Mouse (Mus musculus) heart, embryonic 11.5 days (tissue): Measurements from ENCODE around the gene Dbndd2. TPM values are rescaled to one million over a fixed set of nuclear protein-coding genes. Genes with fewer than 3 reads are reported as not detected.

Experiments used
- ATAC-seq: fragments of 200-750 bp; cut with Nextera tagmentation; replicated peaks from 2 replicates; pipeline ENCODE4 v1.8.0; 2017; ENCODE audit warnings: moderate library complexity; ENCODE audit not compliant: insufficient number of reproducible peaks, low FRiP score, low TSS enrichment
- H3K27ac ChIP-seq: fragments of 300-500 bp; sonication (generic); 2 replicates; pipeline ENCODE4 v1.5.1; 2014; ENCODE audit warnings: mild to moderate bottlenecking, low read depth, low read length
- H3K27me3 ChIP-seq: fragments of 300-500 bp; sonication (generic); 2 replicates; pipeline ENCODE4 v1.6.1; 2014; ENCODE audit warnings: mild to moderate bottlenecking, low read length, mixed read lengths; ENCODE audit not compliant: control insufficient read depth, insufficient read depth
- H3K36me3 ChIP-seq: fragments of 300-500 bp; sonication (generic); 2 replicates; pipeline ENCODE4 v1.6.1; 2014; ENCODE audit warnings: mild to moderate bottlenecking, low read length, moderate library complexity, mixed read lengths; ENCODE audit not compliant: control insufficient read depth, insufficient read depth
- H3K4me1 ChIP-seq: fragments of 300-500 bp; sonication (generic); 2 replicates; pipeline ENCODE4 v1.6.1; 2014; ENCODE audit warnings: low read length; ENCODE audit not compliant: control insufficient read depth, insufficient read depth
- H3K4me2 ChIP-seq: fragments of 300-500 bp; sonication (generic); 2 replicates; pipeline ENCODE4 v1.6.1; 2014; ENCODE audit warnings: mild to moderate bottlenecking, moderate library complexity
- H3K4me3 ChIP-seq: fragments of 300-500 bp; sonication (generic); 2 replicates; pipeline ENCODE4 v1.5.1; 2014; ENCODE audit warnings: low read depth, low read length
- H3K9ac ChIP-seq: fragments of 300-500 bp; sonication (generic); 2 replicates; pipeline ENCODE4 v1.6.1; 2014; ENCODE audit warnings: mild to moderate bottlenecking, low read depth, low read length, moderate library complexity
- H3K9me3 ChIP-seq: fragments of 300-500 bp; sonication (generic); replicated peaks from 2 replicates; pipeline ENCODE4 v1.6.1; 2016; ENCODE audit warnings: low read length; ENCODE audit not compliant: control insufficient read depth
- WGBS: fragments of 180-500 bp; shearing (Covaris S2); extraction: QIAGEN DNeasy Blood & Tissue Kit; methylation state at CpG from one replicate; pipeline ENCODE4 v1.1.7; 2014; ENCODE audit not compliant: insufficient replicate concordance; 5-methylcytosine and 5-hydroxymethylcytosine counted together
- polyA plus RNA-seq: library from polyadenylated mRNA; unstranded; fragments of >200 nt; fragmentation: Nextera tagmentation; extraction: Ambion mirVana; gene quantifications from 2 replicates; pipeline ENCODE4 v1.2.1, GENCODE M21; 2014

Dbndd2 gene
- polyA plus RNA-seq, 1 experiment from 2014 or later, result 16.5 TPM

DNA sequence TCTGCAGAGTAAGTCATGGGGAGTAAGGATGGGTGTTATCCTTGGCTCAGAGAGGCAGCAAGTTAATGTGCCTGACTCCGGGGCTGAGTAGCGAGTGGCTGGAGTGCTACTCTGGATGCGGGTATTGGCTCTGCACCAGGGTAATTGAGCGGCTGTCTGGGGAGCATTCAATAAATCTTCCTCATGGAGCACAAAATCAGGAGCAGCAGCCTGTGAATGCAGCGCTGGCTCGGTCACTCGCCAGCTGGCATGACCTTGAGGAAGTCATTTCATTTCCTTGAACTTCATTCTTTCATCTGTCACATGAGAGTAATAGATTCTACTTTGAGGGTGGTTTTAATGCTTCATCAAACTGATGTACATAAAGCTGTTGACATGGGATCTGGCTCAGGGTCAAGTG is 14.6 kb downstream of the Dbndd2 start:
- H3K4me1 ChIP-seq, result peaks cover 6% of the 10 kb centered on the region
- no peak overlapping the region for H3K4me3 ChIP-seq
- no peaks in the 10 kb centered on the region for H3K27me3 ChIP-seq
- peaks cover 4% of the 10 kb centered on the region for H3K9me3 ChIP-seq
- no peak overlapping the region for H3K4me2 ChIP-seq
- no peak overlapping the region for H3K9ac ChIP-seq
- peaks cover 39% of the 10 kb centered on the region for H3K36me3 ChIP-seq
- H3K27ac ChIP-seq, result no peak overlapping the region
- WGBS, result 93% methylated on average over 7 of the region's 7 CpGs
- no peak for ATAC-seq

DNA sequence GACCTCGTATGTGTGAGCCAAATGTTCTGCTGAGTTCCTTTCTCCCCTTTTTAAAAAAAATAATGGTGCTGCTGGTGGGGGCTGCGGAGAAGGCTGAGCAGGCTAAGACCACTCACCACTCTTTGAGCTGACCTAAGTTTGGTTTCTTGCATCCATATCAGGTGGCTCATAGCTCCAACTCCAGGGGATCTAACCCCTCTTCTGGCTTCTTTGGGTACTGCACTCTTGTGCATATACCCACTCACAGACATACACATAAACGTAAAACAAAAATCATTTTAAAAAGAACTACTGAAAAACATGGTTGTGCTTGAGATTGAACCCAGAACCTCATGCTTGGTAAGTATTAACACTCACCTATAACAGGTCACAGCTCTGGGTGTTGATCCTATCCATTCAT is 19.0 kb downstream of the Dbndd2 start:
- no peak overlapping the region for H3K9ac ChIP-seq
- 95% methylated on average over 3 of the region's 3 CpGs for WGBS
- H3K4me2 ChIP-seq, result no peak overlapping the region
- peaks cover 41% of the 10 kb centered on the region for H3K36me3 ChIP-seq
- no peaks in the 10 kb centered on the region for H3K27me3 ChIP-seq
- no peak overlapping the region for H3K4me3 ChIP-seq
- H3K4me1 ChIP-seq, result no peaks in the 10 kb centered on the region
- no peak for ATAC-seq
- peaks cover 4% of the 10 kb centered on the region for H3K9me3 ChIP-seq
- no peak overlapping the region for H3K27ac ChIP-seq

DNA sequence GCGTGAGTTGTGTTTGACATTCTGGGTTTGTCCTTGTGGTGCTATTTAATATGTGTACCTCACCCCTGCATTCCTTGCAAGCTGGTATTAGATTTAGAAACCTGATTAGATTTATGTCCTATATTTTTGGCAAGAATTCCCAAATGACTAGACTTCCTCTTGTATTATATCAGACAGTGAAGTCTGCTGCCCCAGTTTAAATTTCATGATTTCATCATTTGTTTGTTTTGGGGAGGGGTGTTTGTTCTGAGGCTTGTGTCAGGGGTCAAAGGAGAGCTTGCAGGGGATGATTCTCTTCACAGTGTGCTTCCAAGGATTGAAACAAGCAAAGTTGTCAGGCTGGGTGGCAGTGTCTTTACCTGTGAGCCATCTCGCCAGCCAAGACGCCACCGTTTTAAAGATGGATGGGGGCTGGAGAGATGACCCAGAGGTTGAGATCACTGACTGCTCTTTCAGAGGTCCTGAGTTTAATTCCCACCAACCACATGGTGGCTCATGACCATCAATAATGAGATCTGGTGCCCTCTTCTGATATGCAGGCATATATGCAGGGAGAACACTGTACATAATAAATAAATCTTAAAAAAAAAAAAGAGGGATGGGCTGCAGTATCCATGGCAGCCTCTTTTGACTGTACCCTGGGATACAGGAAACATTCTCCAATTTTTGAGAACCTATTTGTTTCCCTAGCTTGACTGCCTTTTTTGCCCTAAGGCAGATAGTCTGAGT is 19.9 kb downstream of the Dbndd2 start:
- no peaks in the 10 kb centered on the region for H3K27me3 ChIP-seq
- H3K4me3 ChIP-seq, result no peak overlapping the region
- no peaks in the 10 kb centered on the region for H3K4me1 ChIP-seq
- WGBS, result 86% methylated on average over 4 of the region's 4 CpGs
- H3K4me2 ChIP-seq, result no peak overlapping the region
- no peak for ATAC-seq
- H3K9ac ChIP-seq, result no peak overlapping the region
- H3K36me3 ChIP-seq, result peaks cover 35% of the 10 kb centered on the region
- peaks cover 4% of the 10 kb centered on the region for H3K9me3 ChIP-seq
- H3K27ac ChIP-seq, result no peak overlapping the region

- H3K9ac ChIP-seq, result no peak overlapping the region
- H3K4me3 ChIP-seq, result no peak overlapping the region
- peaks cover 4% of the 10 kb centered on the region for H3K9me3 ChIP-seq
- no peaks in the 10 kb centered on the region for H3K27me3 ChIP-seq
- 79% methylated on average over 19 of the region's 19 CpGs for WGBS
- H3K27ac ChIP-seq, result no peak overlapping the region
- no peaks in the 10 kb centered on the region for H3K4me1 ChIP-seq
- peaks cover 26% of the 10 kb centered on the region for H3K36me3 ChIP-seq
- H3K4me2 ChIP-seq, result no peak overlapping the region
- ATAC-seq, result no peak
Observed at GRCm38 (mm10) chr2:164507811-164508210, 21.9 kb downstream of the Dbndd2 start.

DNA sequence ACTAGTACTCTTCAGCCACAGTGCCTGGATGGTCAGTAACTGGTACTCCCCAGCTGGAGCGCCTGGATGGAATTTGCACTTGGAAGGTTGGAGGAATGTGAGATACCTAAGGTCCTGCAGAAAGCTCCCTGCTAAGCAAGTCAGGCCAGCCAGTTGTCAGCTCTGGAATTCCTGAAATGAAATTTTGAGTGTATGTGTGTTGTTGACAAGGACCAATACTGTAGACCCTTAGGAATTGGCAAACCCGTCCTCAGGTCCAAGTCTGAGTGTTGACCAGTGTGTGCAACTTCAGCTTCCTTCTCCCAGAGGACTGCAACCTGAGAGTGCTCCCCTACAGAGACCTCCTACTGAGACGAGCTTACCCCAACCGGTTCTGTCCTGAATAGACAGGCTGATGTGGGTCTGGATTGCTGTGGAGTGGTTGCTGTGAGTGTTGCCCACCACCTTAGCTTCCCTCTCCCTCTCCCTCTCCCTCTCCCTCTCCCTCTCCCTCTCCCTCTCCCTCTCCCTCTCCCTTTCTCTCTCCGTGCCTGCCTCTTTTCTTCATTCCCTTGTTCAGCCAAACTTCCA is 24.8 kb downstream of the Dbndd2 start:
- Histone ChIP-seq H3K36me3 (peaks cover 2% of the 10 kb centered on the region; the same call in 1 of the 2 replicates), H3K4me1 (no peaks in the 10 kb centered on the region), H3K27me3 (no peaks in the 10 kb centered on the region), H3K4me3 (no peak overlapping the region), H3K9me3 (no peaks in the 10 kb centered on the region), H3K9ac (no peak overlapping the region), H3K27ac (no peak overlapping the region), H3K4me2 (no peak overlapping the region)
- ATAC-seq, result 0 out of 2 replicates have a peak, but pooled peaks have one; percentile 37
- WGBS, result 32% methylated on average over 4 of the region's 5 CpGs

DNA sequence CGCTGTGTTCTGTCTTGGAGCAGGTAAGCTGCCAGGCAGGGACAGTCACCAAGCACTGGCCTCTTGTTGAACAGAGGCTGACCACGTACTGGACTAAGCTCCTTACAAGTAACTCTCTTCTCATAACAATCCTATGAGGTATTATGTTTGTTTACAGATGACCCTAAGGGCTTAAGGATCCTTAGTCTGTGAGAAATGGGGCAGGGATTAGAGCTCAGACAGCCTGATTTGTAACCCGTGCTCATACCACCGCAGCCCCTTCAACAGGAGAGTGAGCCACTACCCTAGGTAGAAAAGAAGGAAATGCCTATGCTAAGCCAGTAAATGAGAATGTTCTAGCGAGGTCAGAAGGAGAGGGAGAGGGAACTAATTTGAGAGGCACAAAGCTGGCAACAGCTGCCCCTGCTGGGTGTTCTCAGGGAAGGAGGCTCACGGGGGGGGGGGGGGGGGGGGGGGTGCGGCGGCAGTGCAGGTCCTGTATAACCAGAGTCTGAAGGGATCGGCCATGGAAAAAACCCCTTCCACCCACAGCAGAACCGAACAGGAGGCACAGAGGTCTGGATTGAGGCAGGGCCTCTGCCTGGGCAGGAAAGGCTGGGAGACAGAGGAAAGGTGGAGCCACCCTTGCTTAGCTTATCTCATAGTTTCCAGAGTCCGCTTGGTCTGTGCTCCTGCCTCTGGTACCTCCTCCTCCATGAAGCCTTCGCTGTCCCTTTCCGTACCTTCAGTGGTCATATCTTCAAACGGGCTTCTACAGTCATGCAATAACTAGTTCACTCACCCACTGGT is 26.4 kb downstream of the Dbndd2 start:
- Histone ChIP-seq H3K36me3 (no peaks in the 10 kb centered on the region), H3K9me3 (no peaks in the 10 kb centered on the region), H3K27ac (no peak overlapping the region), H3K4me1 (no peaks in the 10 kb centered on the region), H3K4me2 (no peak overlapping the region), H3K4me3 (no peak overlapping the region), H3K9ac (no peak overlapping the region), H3K27me3 (no peaks in the 10 kb centered on the region)
- 0 out of 2 replicates have a peak, but pooled peaks have one; percentile 46 for ATAC-seq
- 48% methylated on average over 11 of the region's 14 CpGs for WGBS

DNA sequence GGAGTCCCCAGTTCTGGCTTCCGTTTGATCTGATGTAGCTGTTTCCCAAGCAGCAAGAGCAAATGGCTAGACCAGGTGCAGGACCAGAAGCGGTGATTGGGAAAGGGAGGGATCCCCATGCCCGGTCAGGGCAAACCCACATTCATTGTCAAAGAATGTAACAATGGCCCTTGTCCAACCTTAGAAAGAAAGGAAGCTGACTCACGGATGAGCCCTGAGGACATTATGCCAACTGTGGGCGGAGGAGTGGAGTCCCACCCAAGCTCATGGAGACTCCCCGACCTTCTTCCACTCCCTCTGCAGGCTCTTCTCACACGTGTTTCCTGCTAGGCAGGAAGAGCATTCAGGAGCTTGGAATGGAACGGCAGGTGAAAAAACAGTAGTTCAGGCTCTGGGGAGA is 27.5 kb downstream of the Dbndd2 start:
- ATAC-seq, result no peak
- 55% methylated on average over 8 of the region's 8 CpGs for WGBS
- H3K9me3 ChIP-seq, result no peaks in the 10 kb centered on the region

DNA sequence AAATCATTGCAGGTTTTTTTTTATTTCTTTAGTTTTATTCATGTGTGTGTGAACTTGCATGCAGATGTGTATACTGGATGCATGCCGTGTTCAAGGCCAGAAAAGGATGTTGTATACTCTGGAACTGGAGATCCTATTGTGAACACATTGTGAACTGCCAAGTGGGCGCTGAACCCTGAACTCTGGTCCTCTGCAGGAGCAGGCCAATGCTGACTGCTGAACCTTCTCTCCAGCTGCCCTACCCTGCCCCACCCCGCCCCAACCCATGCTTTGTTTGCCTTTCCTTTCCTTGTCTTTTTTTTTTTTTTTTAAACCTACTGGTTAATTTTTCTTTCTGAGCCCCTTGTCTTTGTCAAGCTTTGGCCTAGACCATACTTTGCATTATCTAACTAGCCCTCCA is 29.0 kb downstream of the Dbndd2 start:
- Histone ChIP-seq H3K9ac (no peak overlapping the region), H3K27ac (no peak overlapping the region), H3K27me3 (no peaks in the 10 kb centered on the region), H3K9me3 (no peaks in the 10 kb centered on the region), H3K4me1 (no peaks in the 10 kb centered on the region), H3K4me2 (no peak overlapping the region), H3K36me3 (no peaks in the 10 kb centered on the region), H3K4me3 (no peak overlapping the region)
- ATAC-seq, result no peak
- 66% methylated on average over 3 of the region's 3 CpGs for WGBS

More for the DNA sequence above, 27.5 kb downstream of the Dbndd2 start:
- Histone ChIP-seq H3K4me3 (no peak overlapping the region), H3K36me3 (no peaks in the 10 kb centered on the region), H3K4me2 (no peak overlapping the region), H3K4me1 (no peaks in the 10 kb centered on the region), H3K27me3 (no peaks in the 10 kb centered on the region), H3K9ac (no peak overlapping the region), H3K27ac (no peak overlapping the region)
